Mouse (Mus musculus): ENCODE measurements at regions not wholly inside any gene's neighbourhood (a gene's known extent, or its start where the extent isn't known, plus 50 kb on each side); places are given as distances from the start of the nearest gene placed in this dataset.

DNA sequence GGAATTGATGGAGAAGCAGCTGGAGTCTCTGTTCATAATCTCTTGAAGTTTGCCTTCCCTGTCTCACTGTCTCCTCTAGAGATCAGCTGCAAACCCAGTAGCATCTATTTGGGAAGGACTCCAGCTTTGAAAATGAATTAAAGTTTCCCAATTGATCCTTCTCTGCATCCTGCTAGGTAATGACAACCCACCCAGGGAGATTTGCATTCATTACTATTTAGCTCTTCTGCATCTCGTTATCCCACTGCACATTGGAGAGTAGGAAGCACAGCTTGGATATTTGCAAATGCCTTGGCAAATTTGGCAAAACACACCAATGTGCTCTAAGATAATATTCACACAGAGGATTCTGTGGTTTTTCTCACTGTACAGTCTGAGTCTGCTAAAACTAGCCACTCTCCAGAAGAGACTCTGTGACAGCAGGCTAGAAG is 530.1 kb downstream of the Ipo11 start:
- TF ChIP-seq CTCF (IDR thresholded peaks at IDR 0.05; ENCODE audit: low read depth) (no peak), EP300 (IDR thresholded peaks at IDR 0.05; ENCODE audit: low read depth) (no peak)

All from liver, embryonic 14.5 days (tissue).